Mouse (Mus musculus) neural tube, embryonic 11.5 days (tissue): ENCODE results near the gene Fuca1. TPM values are rescaled to one million over a fixed set of nuclear protein-coding genes. Genes with fewer than 3 reads are reported as not detected.

ENCODE experiments used
- ATAC-seq: fragments of 200-750 bp; cut with Nextera tagmentation; 2 replicates; pipeline ENCODE4 v1.8.0; 2017; ENCODE audit warnings: moderate number of reproducible peaks, mild to moderate bottlenecking, moderate TSS enrichment, moderate library complexity; ENCODE audit not compliant: insufficient read depth, low FRiP score, low TSS enrichment
- DNase-seq: peaks from one replicate; pipeline ENCODE4 v3.0.0-alpha.2; 2015; ENCODE audit warnings: low spot score
- H3K27ac ChIP-seq: fragments of 300-500 bp; sonication (generic); 2 replicates; pipeline ENCODE4 v1.5.1; 2014; ENCODE audit warnings: low read depth, mild to moderate bottlenecking, low read length
- H3K27me3 ChIP-seq: fragments of 300-500 bp; sonication (generic); 2 replicates; pipeline ENCODE4 v1.6.1; 2014; ENCODE audit warnings: mild to moderate bottlenecking, low read length, mixed read lengths; ENCODE audit not compliant: control insufficient read depth, insufficient read depth
- H3K36me3 ChIP-seq: fragments of 300-500 bp; sonication (generic); 2 replicates; pipeline ENCODE4 v1.6.1; 2014; ENCODE audit warnings: mild to moderate bottlenecking, low read length, moderate library complexity, mixed read lengths; ENCODE audit not compliant: control insufficient read depth, insufficient read depth
- H3K4me1 ChIP-seq: fragments of 300-500 bp; sonication (generic); 2 replicates; pipeline ENCODE4 v1.6.1; 2014; ENCODE audit warnings: low read length, mixed read lengths; ENCODE audit not compliant: control insufficient read depth, insufficient read depth
- H3K4me2 ChIP-seq: fragments of 300-500 bp; sonication (generic); 2 replicates; pipeline ENCODE4 v1.6.1; 2014; ENCODE audit warnings: low read depth, mild to moderate bottlenecking, moderate library complexity
- H3K4me3 ChIP-seq: fragments of 300-500 bp; sonication (generic); 2 replicates; pipeline ENCODE4 v1.5.1; 2014; ENCODE audit warnings: low read depth, low read length
- H3K9ac ChIP-seq: fragments of 300-500 bp; sonication (generic); 2 replicates; pipeline ENCODE4 v1.6.1; 2014; ENCODE audit warnings: mild to moderate bottlenecking, low read length
- H3K9me3 ChIP-seq: fragments of 300-500 bp; sonication (generic); 2 replicates; pipeline ENCODE4 v1.6.1; 2016; ENCODE audit warnings: low read length; ENCODE audit not compliant: control insufficient read depth
- WGBS: fragments of 180-500 bp; shearing (Covaris S2); extraction: QIAGEN DNeasy Blood & Tissue Kit; methylation state at CpG from one replicate; pipeline ENCODE4 v1.1.7; 2014; 5-methylcytosine and 5-hydroxymethylcytosine counted together
- polyA plus RNA-seq: library from polyadenylated mRNA; unstranded; fragments of >200 nt; fragmentation: Nextera tagmentation; extraction: Ambion mirVana; gene quantifications from 2 replicates; pipeline ENCODE4 v1.2.1, GENCODE M21; 2014

Fuca1 gene
- polyA plus RNA-seq, 1 experiment from 2014 or later = 60.6 TPM

DNA sequence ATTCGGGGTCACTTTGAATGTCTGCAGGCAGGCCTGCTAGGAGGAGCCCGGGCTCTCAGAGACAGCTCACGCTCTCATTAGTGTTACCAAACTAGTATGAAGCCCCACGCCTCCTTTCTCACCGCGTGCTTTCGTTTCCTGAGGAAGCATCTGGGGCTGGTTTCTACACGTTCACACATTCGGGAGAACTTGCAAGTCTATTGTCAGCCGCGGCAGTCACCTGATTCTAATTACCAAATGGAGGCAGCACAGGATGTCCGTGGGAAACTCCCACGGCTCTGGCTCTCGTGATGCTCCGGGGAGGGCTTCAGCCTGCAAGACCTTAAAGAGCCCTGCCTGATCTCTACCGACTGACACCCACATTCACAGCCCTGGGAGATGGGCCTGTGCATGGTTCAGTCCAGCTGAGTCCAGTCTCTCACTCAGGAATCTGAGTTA lies 43.9 kb upstream of the Fuca1 start:
- Histone ChIP-seq H3K9ac (peak overlapping the region; percentile 33), H3K27me3 (no peaks in the 10 kb centered on the region), H3K36me3 (no peaks in the 10 kb centered on the region), H3K4me1 (peaks cover 31% of the 10 kb centered on the region), H3K4me3 (no peak overlapping the region), H3K9me3 (no peaks in the 10 kb centered on the region), H3K27ac (no peak overlapping the region), H3K4me2 (peak overlapping the region; percentile 42)
- 4% methylated on average over 16 of the region's 16 CpGs for WGBS
- peak; percentile 55 for DNase-seq
- ATAC-seq = no peak

DNA sequence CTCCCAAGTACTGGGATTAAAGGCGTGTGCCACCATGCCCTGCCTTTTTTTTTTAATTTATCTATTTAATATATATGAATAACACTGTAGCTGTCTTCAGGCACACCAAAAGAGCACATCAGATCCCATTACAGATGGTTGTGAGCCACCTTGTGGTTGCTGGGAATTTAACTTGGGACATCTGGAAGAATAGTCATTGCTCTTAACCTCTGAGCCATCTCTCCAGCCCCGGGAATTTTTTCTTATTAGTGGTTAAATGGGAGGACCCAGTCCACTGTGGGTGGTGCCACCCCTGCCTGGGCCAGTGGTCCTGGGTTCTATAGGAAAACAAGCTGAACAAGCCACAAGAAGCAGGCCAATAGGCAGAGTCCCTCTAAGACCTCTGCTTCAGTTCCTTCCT lies 42.8 kb upstream of the Fuca1 start:
- WGBS = 54% methylated on average over 2 of the region's 2 CpGs
- no peak overlapping the region for H3K4me3 ChIP-seq
- ATAC-seq = no peak

DNA sequence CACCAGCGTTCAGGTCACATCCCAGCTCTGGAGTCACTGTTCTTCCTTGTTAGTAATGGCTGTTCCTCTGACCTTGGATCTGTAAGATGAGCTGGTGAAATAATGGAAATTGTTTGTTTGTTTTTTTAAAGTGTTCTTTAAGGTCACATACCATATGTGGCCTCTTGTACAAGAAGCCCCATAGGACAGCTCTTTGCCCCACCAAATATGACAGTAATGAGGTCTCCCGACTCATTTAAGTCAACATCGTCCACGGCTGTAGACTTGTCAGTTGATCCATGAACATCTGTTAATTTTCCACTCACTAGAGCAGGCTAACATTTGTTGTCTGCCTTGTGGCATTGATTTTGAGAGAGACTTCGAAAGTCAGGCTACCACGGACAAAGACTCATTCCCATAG lies 41.5 kb upstream of the Fuca1 start:
- ATAC-seq (no peak), DNase-seq (no peak)
- no peak overlapping the region for H3K4me3 ChIP-seq
- H3K4me2 ChIP-seq = no peak overlapping the region
- no peaks in the 10 kb centered on the region for H3K36me3 ChIP-seq
- 78% methylated on average over 6 of the region's 6 CpGs for WGBS
- H3K27ac ChIP-seq = no peak overlapping the region
- H3K9me3 ChIP-seq = no peaks in the 10 kb centered on the region
- H3K4me1 ChIP-seq = peaks cover 24% of the 10 kb centered on the region
- no peaks in the 10 kb centered on the region for H3K27me3 ChIP-seq
- no peak overlapping the region for H3K9ac ChIP-seq

More for the DNA sequence above, 42.8 kb upstream of the Fuca1 start:
- Histone ChIP-seq H3K9ac (no peak overlapping the region), H3K27me3 (no peaks in the 10 kb centered on the region), H3K36me3 (no peaks in the 10 kb centered on the region), H3K4me2 (no peak overlapping the region), H3K27ac (no peak overlapping the region), H3K9me3 (no peaks in the 10 kb centered on the region), H3K4me1 (peaks cover 24% of the 10 kb centered on the region)
- no peak for DNase-seq

DNA sequence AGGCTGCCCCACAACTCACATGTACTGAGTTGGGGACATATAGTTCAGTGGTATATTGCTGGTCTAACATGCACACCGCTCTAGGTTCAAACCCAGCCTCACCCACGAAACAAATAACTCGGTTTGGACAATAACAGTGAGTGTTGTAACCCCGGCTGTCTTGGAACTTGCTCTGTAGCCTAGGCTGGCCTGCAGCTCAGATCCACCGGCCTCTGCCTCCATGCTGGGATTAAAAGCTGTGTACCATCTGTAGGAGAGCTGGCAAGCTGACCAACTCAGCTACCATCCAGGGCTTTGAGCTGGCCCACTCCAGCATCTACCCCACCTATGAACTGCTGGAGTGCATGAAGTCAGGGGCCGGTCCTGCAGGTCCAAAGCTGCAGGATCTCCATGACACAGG lies 40.5 kb upstream of the Fuca1 start:
- Histone ChIP-seq H3K36me3 (no peaks in the 10 kb centered on the region), H3K9ac (no peak overlapping the region), H3K4me3 (no peak overlapping the region), H3K4me2 (no peak overlapping the region), H3K27me3 (no peaks in the 10 kb centered on the region), H3K4me1 (peaks cover 14% of the 10 kb centered on the region), H3K9me3 (no peaks in the 10 kb centered on the region), H3K27ac (no peak overlapping the region)
- DNase-seq = no peak
- ATAC-seq = no peak
- 94% methylated on average over 6 of the region's 6 CpGs for WGBS

DNA sequence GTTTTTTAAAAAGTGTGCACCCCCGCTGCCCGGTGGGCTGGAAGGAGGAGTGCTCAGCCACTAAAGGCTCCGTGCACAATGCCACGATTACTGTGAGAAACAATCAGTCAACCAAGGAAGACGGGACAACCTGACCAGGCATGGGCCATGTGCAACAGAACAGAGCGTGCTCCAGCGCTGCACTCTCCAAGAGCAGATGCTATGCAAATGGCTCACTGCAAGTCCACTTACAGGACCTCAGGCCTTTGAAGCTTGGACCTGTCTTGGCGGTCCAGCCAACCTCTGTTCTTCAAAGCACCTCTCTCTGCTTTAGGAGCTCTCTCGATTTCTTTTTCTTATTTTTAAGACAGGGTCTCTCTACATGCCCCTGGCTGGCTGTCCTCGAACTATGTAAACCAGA lies 40.0 kb upstream of the Fuca1 start:
- no peak for ATAC-seq
- H3K27ac ChIP-seq = no peak overlapping the region
- WGBS = 90% methylated on average over 10 of the region's 10 CpGs
- H3K4me1 ChIP-seq = peaks cover 14% of the 10 kb centered on the region
- no peaks in the 10 kb centered on the region for H3K27me3 ChIP-seq
- no peaks in the 10 kb centered on the region for H3K36me3 ChIP-seq
- H3K9me3 ChIP-seq = no peaks in the 10 kb centered on the region
- no peak overlapping the region for H3K4me2 ChIP-seq
- no peak overlapping the region for H3K4me3 ChIP-seq
- H3K9ac ChIP-seq = no peak overlapping the region
- DNase-seq = no peak

DNA sequence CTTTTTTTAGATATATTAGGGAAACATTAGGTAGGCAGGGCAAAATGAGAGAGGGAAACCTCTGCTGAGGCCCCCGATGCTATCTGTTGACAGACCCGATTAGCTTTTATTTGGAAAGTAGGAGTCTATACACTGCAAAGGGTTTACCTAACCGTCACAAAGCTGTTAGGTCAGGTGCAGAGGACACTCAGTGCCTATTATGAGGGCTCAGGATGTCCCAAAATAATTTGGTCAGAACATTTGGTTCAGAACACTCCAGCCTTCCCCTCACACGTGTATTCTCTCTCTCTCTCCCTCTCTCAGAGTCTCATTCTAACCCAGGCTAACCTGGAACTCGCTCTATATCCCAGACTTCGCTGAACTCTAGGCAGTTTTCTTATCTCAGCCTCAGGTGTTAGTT lies 38.5 kb upstream of the Fuca1 start:
- ATAC-seq (no peak), DNase-seq (no peak)
- Histone ChIP-seq H3K36me3 (no peaks in the 10 kb centered on the region), H3K27me3 (no peaks in the 10 kb centered on the region), H3K4me3 (no peak overlapping the region), H3K4me2 (no peak overlapping the region), H3K27ac (no peak overlapping the region), H3K9ac (no peak overlapping the region), H3K9me3 (no peaks in the 10 kb centered on the region), H3K4me1 (peaks cover under 1% of the 10 kb centered on the region; the same call in 1 of the 2 replicates)
- WGBS = 79% methylated on average over 6 of the region's 6 CpGs

DNA sequence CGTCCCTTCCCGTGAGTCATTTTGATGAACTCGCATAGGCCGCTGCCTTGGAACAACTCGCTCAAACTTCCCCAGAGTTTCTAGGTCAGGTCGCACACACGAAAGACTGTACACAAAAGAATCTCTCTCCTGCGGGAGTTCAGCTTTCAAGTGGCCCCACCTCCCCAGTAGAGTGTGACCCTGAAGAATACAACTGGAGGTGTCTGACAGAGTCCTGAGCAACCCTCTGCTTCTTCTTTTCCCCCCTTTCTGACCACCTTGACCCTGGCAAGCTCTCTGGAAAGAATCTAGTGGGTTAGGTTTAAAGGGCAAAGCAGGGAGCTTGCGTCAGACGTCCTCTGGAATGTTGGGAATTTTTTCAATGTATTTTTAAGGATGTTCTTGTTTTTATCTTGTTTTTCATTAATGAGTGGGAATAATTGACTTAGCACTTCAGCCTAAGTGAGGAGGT lies 37.1 kb upstream of the Fuca1 start:
- H3K4me3 ChIP-seq = no peak overlapping the region
- H3K4me2 ChIP-seq = no peak overlapping the region
- no peaks in the 10 kb centered on the region for H3K27me3 ChIP-seq
- no peak for ATAC-seq
- H3K4me1 ChIP-seq = no peaks in the 10 kb centered on the region; the same call in 1 of the 2 replicates
- H3K9ac ChIP-seq = no peak overlapping the region
- H3K9me3 ChIP-seq = no peaks in the 10 kb centered on the region
- DNase-seq = no peak
- H3K27ac ChIP-seq = no peak overlapping the region
- 64% methylated on average over 10 of the region's 10 CpGs for WGBS
- H3K36me3 ChIP-seq = no peaks in the 10 kb centered on the region

DNA sequence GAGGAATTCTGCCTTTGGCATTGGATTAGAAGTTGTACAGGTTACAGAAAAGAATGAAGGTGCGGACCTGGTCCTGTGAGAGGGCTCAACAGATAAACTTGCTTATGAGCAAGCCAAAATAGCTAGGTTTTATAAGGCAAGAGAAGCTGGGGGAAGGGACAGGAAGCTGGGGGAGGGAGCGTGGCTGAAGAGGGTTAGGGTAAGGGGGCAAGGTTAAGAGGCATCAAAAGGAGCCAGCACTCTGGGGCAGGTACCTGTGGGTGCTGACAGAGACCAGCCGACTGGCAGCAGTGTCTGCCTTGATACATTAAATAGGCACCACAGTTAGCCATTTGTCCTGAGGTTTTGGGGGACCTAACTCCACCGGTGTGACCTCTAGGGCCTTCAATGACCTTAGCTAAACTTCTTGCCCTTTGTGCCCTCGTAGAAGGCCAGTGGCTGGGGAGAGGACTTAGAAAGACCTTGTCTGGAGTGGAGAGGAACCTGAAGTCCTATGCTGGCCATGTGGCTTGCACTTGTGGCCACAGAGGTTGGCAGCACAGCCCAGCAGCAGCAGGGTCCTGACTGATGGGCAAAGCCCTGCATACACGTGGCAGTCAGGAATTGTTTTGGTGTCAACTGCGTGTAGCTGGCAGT lies 36.5 kb upstream of the Fuca1 start:
- no peak overlapping the region for H3K4me3 ChIP-seq
- no peaks in the 10 kb centered on the region for H3K9me3 ChIP-seq
- ATAC-seq (no peak), DNase-seq (no peak)
- H3K27ac ChIP-seq = no peak overlapping the region
- H3K4me1 ChIP-seq = no peaks in the 10 kb centered on the region; the same call in 1 of the 2 replicates
- WGBS = 64% methylated on average over 7 of the region's 7 CpGs
- no peak overlapping the region for H3K9ac ChIP-seq
- H3K36me3 ChIP-seq = no peaks in the 10 kb centered on the region
- no peaks in the 10 kb centered on the region for H3K27me3 ChIP-seq
- H3K4me2 ChIP-seq = no peak overlapping the region

DNA sequence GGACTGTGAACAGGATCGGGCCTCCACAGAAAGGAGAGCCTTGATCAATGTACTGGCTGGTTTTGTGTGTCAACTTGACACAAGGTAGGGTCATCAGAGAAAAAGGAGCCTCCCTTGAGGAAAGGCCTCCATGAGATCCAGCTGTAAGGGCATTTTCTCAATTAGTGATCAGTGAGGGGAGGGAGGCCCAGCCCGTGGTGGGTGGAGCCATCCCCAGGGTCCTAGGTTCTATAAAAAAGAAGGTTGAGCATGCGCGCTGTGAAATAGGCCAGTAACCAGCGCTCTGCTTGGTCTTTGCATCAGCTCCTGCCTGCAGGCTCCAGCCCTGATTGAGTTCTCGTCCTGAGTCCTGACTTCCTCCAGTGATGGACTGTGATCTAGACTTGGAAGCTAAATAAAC lies 36.0 kb upstream of the Fuca1 start:
- Histone ChIP-seq H3K36me3 (no peaks in the 10 kb centered on the region), H3K4me1 (no peaks in the 10 kb centered on the region; the same call in 1 of the 2 replicates), H3K27ac (no peak overlapping the region), H3K4me2 (no peak overlapping the region), H3K9me3 (no peaks in the 10 kb centered on the region), H3K9ac (no peak overlapping the region), H3K27me3 (no peaks in the 10 kb centered on the region), H3K4me3 (no peak overlapping the region)
- DNase-seq (no peak), ATAC-seq (no peak)
- WGBS = 43% methylated on average over 6 of the region's 6 CpGs
